Mouse (Mus musculus) megakaryocyte, embryonic 14.5 days (primary cell): Measurements from ENCODE around the gene Slco1c1. TPM values are rescaled to one million over a fixed set of nuclear protein-coding genes. Genes with fewer than 3 reads are reported as not detected.
"Not testable (repeated sequence)": the region's sequence is repeated elsewhere in the genome, so short reads cannot be mapped to it uniquely, and the experiment has no call there.

ENCODE experiments used
- H3K27me3 ChIP-seq: replicated peaks from 2 replicates; pipeline ENCODE3; 2012; ENCODE audit warnings: inconsistent platforms
- H3K36me3 ChIP-seq: replicated peaks from 2 replicates; pipeline ENCODE3; 2012; ENCODE audit warnings: low read length, inconsistent platforms, mixed read lengths
- H3K4me1 ChIP-seq: 2 replicates; pipeline ENCODE4 v1.6.1; 2012; ENCODE audit warnings: inconsistent platforms
- H3K4me3 ChIP-seq: replicated peaks from 2 replicates; pipeline ENCODE3; 2012; ENCODE audit warnings: moderate library complexity, mild to moderate bottlenecking, inconsistent platforms
- H3K9me3 ChIP-seq: 2 replicates; pipeline ENCODE4 v1.6.1; 2012; ENCODE audit warnings: inconsistent platforms
- FLI1 ChIP-seq: IDR thresholded peaks from 2 replicates; pipeline ENCODE4 v1.6.1; 2012; ENCODE audit warnings: low read length, inconsistent platforms, mixed read lengths
- GATA1 ChIP-seq: IDR thresholded peaks from 3 replicates; pipeline ENCODE4 v1.6.1; 2012; ENCODE audit warnings: mixed read lengths, low read length, inconsistent platforms, borderline replicate concordance
- polyA plus RNA-seq: library from polyadenylated mRNA; stranded (reverse); fragments of >175 nt; gene quantifications from 2 replicates; pipeline ENCODE4 v1.2.3, GENCODE M21; 2012; ENCODE audit warnings: low replicate concordance; ENCODE audit not compliant: insufficient read depth

Gene Slco1c1
- polyA plus RNA-seq, 1 experiment: not detected

DNA sequence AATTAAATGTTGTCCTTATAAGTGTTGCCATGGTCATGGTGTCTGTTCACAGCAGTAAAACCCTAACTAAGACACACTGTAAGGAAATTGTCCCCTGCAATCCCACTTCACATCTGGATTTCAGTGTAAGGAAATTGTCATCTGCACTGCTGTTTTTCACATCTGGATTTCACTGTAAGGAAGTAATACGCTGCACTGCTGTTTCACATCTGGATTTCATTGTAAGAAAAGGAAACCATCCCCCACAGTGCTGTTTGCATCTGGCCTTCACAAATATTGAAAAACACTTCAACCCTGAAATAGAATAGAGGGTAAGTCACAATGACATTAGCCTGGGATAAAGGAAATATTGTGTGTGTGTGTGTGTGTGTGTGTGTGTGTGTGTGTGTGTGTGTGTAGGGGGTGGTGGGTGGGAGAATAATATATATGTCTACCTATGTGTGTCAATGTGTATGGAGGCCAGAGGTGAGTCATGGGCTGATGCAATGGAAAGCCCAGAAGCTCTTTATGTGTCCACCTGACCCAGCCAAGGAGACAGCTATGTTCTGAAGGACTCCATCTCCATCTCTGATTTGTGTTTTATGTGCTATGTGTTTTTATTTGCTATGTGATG, 60.7 kb downstream of the Slco1c1 start:
- H3K9me3 ChIP-seq: no peaks in the 10 kb centered on the region

DNA sequence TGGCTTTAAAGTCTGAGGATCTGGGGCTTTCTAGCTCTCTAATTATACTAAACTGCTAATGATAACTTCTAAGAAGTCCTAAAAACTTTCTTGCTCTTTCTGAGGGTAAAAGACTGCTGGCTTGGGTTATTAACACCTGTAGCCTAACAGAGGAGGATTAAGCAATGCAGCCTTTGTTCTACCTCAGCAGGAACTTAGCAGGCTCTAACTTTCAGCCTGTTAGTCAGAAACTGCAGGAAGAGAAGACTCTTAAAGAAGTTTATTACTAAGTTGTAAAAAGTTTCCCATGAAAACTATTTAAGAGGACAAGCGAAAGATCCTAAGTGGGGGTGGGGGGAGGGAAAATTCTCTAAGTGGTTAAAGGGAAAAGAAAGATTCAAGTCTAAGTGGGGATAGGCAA, 65.8 kb downstream of the Slco1c1 start:
- Histone ChIP-seq H3K9me3 (no peaks in the 10 kb centered on the region), H3K36me3 (no peaks in the 10 kb centered on the region), H3K4me1 (no peaks in the 10 kb centered on the region), H3K27me3 (no peaks in the 10 kb centered on the region), H3K4me3 (no peak overlapping the region)
- TF ChIP-seq GATA1 (no peak), FLI1 (no peak)

More for the DNA sequence above, 60.7 kb downstream of the Slco1c1 start:
- TF ChIP-seq GATA1 (no peak), FLI1 (no peak)
- no peak overlapping the region for H3K4me3 ChIP-seq
- H3K4me1 ChIP-seq: no peaks in the 10 kb centered on the region
- no peaks in the 10 kb centered on the region for H3K27me3 ChIP-seq
- H3K36me3 ChIP-seq: no peaks in the 10 kb centered on the region

DNA sequence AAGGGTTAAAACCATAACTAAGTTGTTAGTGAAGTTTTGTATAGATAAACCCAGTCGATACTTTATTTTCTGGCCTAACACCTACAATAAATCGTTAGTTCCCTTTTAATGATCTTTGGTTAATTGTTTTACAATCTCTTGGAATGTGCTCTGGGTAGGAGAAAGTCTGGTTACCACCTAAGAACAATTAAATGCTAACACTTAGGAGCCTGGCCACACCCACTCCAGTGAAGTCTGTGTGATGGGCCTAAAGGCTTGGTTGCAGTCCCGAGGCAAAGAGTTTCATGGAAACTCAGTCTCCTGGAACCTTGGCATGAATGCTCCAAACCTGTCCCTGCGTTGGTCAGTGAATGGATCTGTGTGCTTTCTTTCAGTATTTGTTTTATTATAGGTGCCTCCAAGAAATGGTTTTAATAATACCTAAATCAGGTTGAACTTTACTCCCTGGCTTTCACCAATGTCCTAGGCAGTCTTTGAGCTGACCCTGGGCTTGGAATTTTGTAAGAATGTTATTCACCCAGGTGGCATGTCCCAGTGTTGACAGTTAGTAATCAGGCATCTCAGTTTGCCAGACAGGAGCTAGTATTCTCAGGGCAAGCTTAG, 66.5 kb downstream of the Slco1c1 start:
- not testable (repeated sequence) for H3K4me1 ChIP-seq, H3K27me3 ChIP-seq, H3K36me3 ChIP-seq, H3K9me3 ChIP-seq, H3K4me3 ChIP-seq

DNA sequence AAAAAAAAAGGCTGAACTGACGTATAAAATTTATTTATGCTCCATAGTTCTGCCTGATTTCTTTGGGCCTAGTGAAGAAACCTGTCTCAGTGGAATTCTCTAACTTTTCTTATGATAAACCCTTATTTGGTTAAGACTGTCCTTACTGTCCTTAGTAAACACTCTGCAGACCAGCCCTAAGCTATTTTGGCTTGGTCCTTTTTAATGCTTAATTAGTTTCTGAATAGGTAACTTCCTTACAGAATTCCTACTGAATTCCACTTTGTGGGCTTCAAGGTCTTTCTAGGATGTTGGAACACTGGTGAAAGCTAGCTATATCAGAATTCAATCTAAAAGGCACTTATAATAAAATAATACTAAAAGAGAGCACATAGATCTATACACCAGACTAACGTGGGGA, 71.9 kb downstream of the Slco1c1 start:
- no peak for TF ChIP-seq FLI1
- TF ChIP-seq GATA1: no peak
- no peak overlapping the region for H3K4me3 ChIP-seq
- no peaks in the 10 kb centered on the region for H3K27me3 ChIP-seq
- no peaks in the 10 kb centered on the region for H3K9me3 ChIP-seq
- H3K4me1 ChIP-seq: no peaks in the 10 kb centered on the region
- H3K36me3 ChIP-seq: no peaks in the 10 kb centered on the region

DNA sequence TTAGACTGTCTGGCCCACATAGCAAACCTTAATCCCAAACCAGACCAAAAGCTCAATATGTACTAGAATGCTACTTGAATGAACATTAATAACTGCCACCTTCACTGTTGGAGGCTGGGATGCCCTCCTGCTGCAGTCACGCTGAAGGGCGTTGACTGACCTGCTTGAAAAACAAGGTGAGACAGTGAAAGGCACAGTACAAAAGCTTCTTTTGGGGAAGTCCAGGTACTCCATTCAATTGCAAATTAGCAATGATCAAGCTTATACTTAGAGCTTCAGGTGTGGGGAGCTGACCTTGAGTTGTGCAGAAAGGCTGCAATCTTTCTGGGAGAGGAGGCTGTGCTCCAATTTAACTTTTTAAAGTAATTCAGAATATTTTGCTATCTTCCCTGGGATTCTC, 72.9 kb downstream of the Slco1c1 start:
- TF ChIP-seq GATA1 (no peak), FLI1 (no peak)
- Histone ChIP-seq H3K27me3 (no peaks in the 10 kb centered on the region), H3K9me3 (no peaks in the 10 kb centered on the region), H3K4me3 (no peak overlapping the region), H3K36me3 (no peaks in the 10 kb centered on the region), H3K4me1 (no peaks in the 10 kb centered on the region)

DNA sequence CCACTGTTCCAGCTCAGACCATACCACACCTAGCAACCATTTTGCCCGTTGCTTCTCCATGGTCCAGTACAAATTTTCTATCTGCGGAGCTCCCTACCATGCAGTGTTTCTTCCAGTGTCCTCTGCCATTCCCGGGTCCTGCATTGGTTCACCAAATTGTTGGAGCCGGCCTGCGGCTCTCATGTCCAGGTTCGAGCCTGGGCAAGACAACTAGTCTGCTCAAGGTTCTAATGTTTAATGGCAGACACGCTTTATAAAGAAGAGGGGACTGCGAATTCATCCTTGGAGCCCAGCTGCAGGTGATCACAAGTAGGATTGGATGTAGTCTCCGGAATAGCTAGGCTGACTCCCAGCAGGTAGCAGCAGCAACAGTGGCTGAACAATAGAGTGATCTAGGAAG, 76.8 kb downstream of the Slco1c1 start:
- Histone ChIP-seq H3K4me1 (no peaks in the 10 kb centered on the region), H3K4me3 (no peak overlapping the region), H3K27me3 (no peaks in the 10 kb centered on the region), H3K9me3 (no peaks in the 10 kb centered on the region), H3K36me3 (no peaks in the 10 kb centered on the region)
- TF ChIP-seq FLI1: no peak
- no peak for TF ChIP-seq GATA1

DNA sequence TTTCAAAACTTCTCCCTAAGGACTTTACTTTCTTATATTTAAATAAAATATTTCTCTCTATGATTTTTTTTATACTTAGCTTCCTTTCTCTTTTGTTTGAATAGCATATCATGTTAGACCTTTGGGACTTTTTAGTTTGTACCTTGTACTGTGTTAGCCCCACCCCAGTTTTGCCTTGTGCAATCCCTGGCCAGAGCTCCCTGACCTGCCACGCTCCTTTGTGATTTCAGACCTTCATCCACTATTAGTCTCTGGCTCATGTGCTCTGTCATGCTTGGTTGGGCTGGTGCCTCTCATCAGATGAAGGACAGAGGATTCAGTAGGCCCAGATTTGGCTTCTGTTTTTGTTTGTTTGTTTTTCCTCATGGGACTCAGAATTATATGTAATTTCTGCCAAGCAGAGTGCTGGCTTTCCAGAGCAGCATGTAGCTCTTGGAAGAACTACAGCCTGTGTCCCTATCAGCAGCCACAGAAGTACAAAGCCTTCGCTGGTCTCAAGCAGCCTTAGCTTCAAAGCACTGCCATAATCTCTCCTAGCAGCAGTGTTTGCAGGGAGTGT, 86.6 kb downstream of the Slco1c1 start:
- no peak for TF ChIP-seq GATA1
- no peak for TF ChIP-seq FLI1
- no peaks in the 10 kb centered on the region for H3K36me3 ChIP-seq
- peaks cover 3% of the 10 kb centered on the region; the same call in 1 of the 2 replicates for H3K9me3 ChIP-seq
- H3K4me1 ChIP-seq: no peaks in the 10 kb centered on the region
- H3K4me3 ChIP-seq: no peak overlapping the region
- H3K27me3 ChIP-seq: no peaks in the 10 kb centered on the region

DNA sequence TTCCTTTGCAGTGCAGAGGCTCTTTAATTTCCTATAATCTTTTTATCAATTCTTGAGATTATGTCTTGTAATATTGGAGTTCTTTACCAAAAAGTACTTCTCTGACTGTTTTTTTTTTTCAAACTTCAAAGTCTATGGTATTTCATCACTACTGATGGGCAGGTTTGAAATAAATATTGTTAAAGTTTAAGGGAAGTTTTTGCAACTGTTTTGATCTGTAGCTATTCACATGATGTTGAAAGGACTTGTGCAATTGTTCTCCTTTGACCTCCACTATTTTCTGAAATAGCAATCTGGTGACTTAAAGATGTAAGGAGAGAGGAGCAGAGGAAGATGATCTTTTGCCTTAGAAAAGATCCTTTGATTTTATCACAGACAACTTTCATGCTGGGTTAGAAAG, 89.8 kb downstream of the Slco1c1 start:
- Histone ChIP-seq H3K9me3 (peaks cover 3% of the 10 kb centered on the region; the same call in 1 of the 2 replicates), H3K27me3 (no peaks in the 10 kb centered on the region), H3K4me3 (no peak overlapping the region), H3K36me3 (no peaks in the 10 kb centered on the region), H3K4me1 (no peaks in the 10 kb centered on the region)
- TF ChIP-seq FLI1 (no peak), GATA1 (no peak)

DNA sequence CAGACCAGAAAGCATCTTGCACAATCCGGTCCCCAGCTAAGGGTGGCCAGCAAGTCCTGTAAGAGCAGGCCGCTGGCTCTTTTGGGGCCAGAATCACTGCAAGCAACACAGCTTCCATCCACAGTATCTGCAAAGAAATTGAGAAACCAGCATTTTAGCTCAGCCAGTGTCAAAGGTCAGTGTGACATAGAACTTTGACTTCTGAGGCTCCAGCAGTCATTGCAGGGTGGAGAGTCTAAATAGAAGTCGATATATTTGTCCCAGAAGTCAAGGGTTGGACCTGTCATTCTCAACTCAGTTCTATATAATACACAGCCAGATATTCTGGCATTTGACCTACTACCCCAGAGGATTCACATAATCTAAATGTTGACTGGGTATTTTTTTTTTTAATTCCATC, 91.2 kb downstream of the Slco1c1 start:
- TF ChIP-seq FLI1 (no peak), GATA1 (no peak)
- Histone ChIP-seq H3K27me3 (no peaks in the 10 kb centered on the region), H3K4me1 (no peaks in the 10 kb centered on the region), H3K4me3 (no peak overlapping the region), H3K36me3 (no peaks in the 10 kb centered on the region), H3K9me3 (peaks cover 3% of the 10 kb centered on the region; the same call in 1 of the 2 replicates)

Other genes with a start within 250 kb of the Slco1c1 start
- not detected in 2 replicates for gene Slco1b2, start 105.2 kb downstream of the Slco1c1 start, polyA plus RNA-seq
- gene Gm5724, start 249.4 kb downstream of the Slco1c1 start, polyA plus RNA-seq: not detected in 2 replicates